Mouse (Mus musculus) kidney, adult 11 months (tissue): Measurements from ENCODE around the gene Ceacam16.

ENCODE experiments used
- DNase-seq: peaks from one replicate; pipeline ENCODE4 v3.0.0; 2022

Ceacam16 gene

GRCm38 (mm10) chr7:19861199-19861598 is at the start of gene Ceacam16:
Gene Ceacam16, minus strand, starts transcription at chr7:19861299.
- DNase-seq = no peak

- peak; percentile 63 for DNase-seq
Observed at GRCm38 (mm10) chr7:19910421-19911291, 49.6 kb upstream of the Ceacam16 start.

GRCm38 (mm10) chr7:19889881-19890280 is 28.8 kb upstream of the Ceacam16 start:
- DNase-seq = peak; percentile 37

- no peak for DNase-seq
Observed at GRCm38 (mm10) chr7:19887849-19888248, 26.8 kb upstream of the Ceacam16 start, which contains the start of gene Ceacam19. Gene Ceacam19, minus strand, starts transcription at chr7:19887965.

GRCm38 (mm10) chr7:19880754-19881153 is 19.7 kb upstream of the Ceacam16 start:
- DNase-seq = no peak

- DNase-seq = no peak
Observed at GRCm38 (mm10) chr7:19876781-19877425, 15.8 kb upstream of the Ceacam16 start.

- DNase-seq = peak; percentile 54
Observed at GRCm38 (mm10) chr7:19875948-19876682, 15.0 kb upstream of the Ceacam16 start.

GRCm38 (mm10) chr7:19871943-19872601 is 11.0 kb upstream of the Ceacam16 start:
- DNase-seq = no peak

- peak; percentile 51 for DNase-seq
Observed at GRCm38 (mm10) chr7:19871137-19871621, 10.1 kb upstream of the Ceacam16 start.

- DNase-seq = no peak
Observed at GRCm38 (mm10) chr7:19867751-19868399, 6.8 kb upstream of the Ceacam16 start.

GRCm38 (mm10) chr7:19866490-19866889 is 5.4 kb upstream of the Ceacam16 start:
- DNase-seq = peak; percentile 60

- DNase-seq = no peak
Observed at GRCm38 (mm10) chr7:19865246-19866036, 4.3 kb upstream of the Ceacam16 start.

GRCm38 (mm10) chr7:19864241-19864640 is 3.1 kb upstream of the Ceacam16 start:
- peak; percentile 41 for DNase-seq

- DNase-seq = no peak
Observed at GRCm38 (mm10) chr7:19859740-19860139, 1.4 kb downstream of the Ceacam16 start.

- DNase-seq = no peak
Observed at GRCm38 (mm10) chr7:19856283-19856682, 4.8 kb downstream of the Ceacam16 start.

GRCm38 (mm10) chr7:19855663-19856062 is 5.4 kb downstream of the Ceacam16 start:
- no peak for DNase-seq

GRCm38 (mm10) chr7:19853526-19853925 is 7.6 kb downstream of the Ceacam16 start:
- DNase-seq = no peak

GRCm38 (mm10) chr7:19851858-19852570 is 9.1 kb downstream of the Ceacam16 start, which contains the start of gene Gm19345:
Gene Gm19345, plus strand, starts transcription at chr7:19852003.
- no peak for DNase-seq

GRCm38 (mm10) chr7:19844521-19845171 is 16.5 kb downstream of the Ceacam16 start:
- no peak for DNase-seq

- DNase-seq = peak; percentile 77
Observed at GRCm38 (mm10) chr7:19843561-19843960, 17.5 kb downstream of the Ceacam16 start.
